ENCODE assay signal across 30 mouse cellular contexts in the genomic region with DNA sequence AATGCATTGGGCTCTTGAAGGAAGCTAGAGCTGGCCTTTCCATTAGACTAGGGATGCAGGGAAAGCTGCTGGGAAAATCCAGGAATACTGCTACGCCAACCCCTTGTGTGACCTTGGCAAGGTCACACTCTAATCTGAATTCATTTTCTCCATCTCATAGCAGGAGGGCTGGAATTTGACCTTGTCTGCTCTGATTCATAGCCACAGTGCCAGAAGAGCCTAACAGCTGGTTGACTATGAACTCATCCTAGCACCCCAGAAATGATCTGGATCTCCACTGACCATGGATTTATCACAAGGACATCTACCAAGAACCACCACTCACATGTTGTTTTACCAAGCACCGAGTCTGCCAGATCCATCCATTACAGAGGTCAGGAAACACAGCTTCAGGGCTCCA. TPM values are rescaled to one million over a fixed set of nuclear protein-coding genes. Genes with fewer than 3 reads are reported as not detected.
DNase-seq lines count a peak whose midpoint lies in the region; ATAC-seq lines count a peak whose summit lies in the region.
"Had no signal": no experiment of that assay in that cellular context is flagged by ENCODE, and none has a peak within 500 bp of the region (broad histone marks: within the 10 kb centered on the region; RNA-seq: fewer than 3 reads in every experiment).

No protein-coding gene starts in this region.

- no peaks in the 10 kb centered on the region for H3K36me3 ChIP-seq in heart, embryonic 15.5 days
- no peaks in the 10 kb centered on the region for H3K36me3 ChIP-seq in heart, embryonic 11.5 days (ENCODE audit: control insufficient read depth, insufficient read depth, low read length)
- H3K36me3 ChIP-seq in kidney, embryonic 16.5 days (ENCODE audit: insufficient read depth, low read length), result no peaks in the 10 kb centered on the region
- H3K36me3 ChIP-seq: forebrain, embryonic 12.5 days; hindbrain, embryonic 13.5 days; midbrain, embryonic 13.5 days; neural tube, embryonic 13.5 days had no signal

- H3K27me3 ChIP-seq in heart, embryonic 15.5 days, result no peaks in the 10 kb centered on the region
- H3K27me3 ChIP-seq in heart, embryonic 11.5 days (ENCODE audit: control insufficient read depth, insufficient read depth, low read length), result no peaks in the 10 kb centered on the region
- H3K27me3 ChIP-seq in kidney, embryonic 16.5 days (ENCODE audit: insufficient read depth, low read length), result no peaks in the 10 kb centered on the region; the same call in 1 of the 2 replicates
- H3K27me3 ChIP-seq: CH12.LX; forebrain, embryonic 12.5 days; hindbrain, embryonic 13.5 days; midbrain, embryonic 13.5 days; neural tube, embryonic 13.5 days had no signal

- WGBS in heart, embryonic 15.5 days, result 67% methylated on average over 2 of the region's 2 CpGs
- WGBS in heart, embryonic 11.5 days (ENCODE audit: insufficient replicate concordance), result 59% methylated on average over 2 of the region's 2 CpGs
- 72% methylated on average over 2 of the region's 2 CpGs for WGBS in kidney, embryonic 16.5 days

- H3K27ac ChIP-seq in heart, embryonic 15.5 days, result 0 out of 2 replicates have a peak overlapping the region, but pooled peaks have one; percentile 9
- H3K27ac ChIP-seq in heart, embryonic 11.5 days (ENCODE audit: low read depth, low read length), result no peak overlapping the region
- 0 out of 2 replicates have a peak overlapping the region, but pooled peaks have one; percentile 29 for H3K27ac ChIP-seq in kidney, embryonic 16.5 days (ENCODE audit: low read length)
- H3K27ac ChIP-seq: forebrain, embryonic 12.5 days; hindbrain, embryonic 13.5 days; liver, embryonic 14.5 days; macrophage; midbrain, embryonic 13.5 days; neural tube, embryonic 13.5 days had no signal

- no peak overlapping the region for H3K4me2 ChIP-seq in heart, embryonic 15.5 days
- no peak overlapping the region for H3K4me2 ChIP-seq in heart, embryonic 11.5 days
- H3K4me2 ChIP-seq in kidney, embryonic 16.5 days (replicated peaks; ENCODE audit: low read depth, low read length), result peak overlapping the region; percentile 31; the same call in 1 of the 2 replicates
- H3K4me2 ChIP-seq: forebrain, embryonic 12.5 days; hindbrain, embryonic 13.5 days; midbrain, embryonic 13.5 days; neural tube, embryonic 13.5 days had no signal

- H3K9ac ChIP-seq in heart, embryonic 15.5 days, result no peak overlapping the region
- H3K9ac ChIP-seq in heart, embryonic 11.5 days (ENCODE audit: low read depth, low read length), result no peak overlapping the region
- H3K9ac ChIP-seq in kidney, embryonic 16.5 days (replicated peaks; ENCODE audit: low read length), result no peak overlapping the region
- H3K9ac ChIP-seq: forebrain, embryonic 12.5 days; forebrain, postnatal 0 days; hindbrain, embryonic 13.5 days; liver, embryonic 14.5 days; midbrain, embryonic 13.5 days; neural tube, embryonic 13.5 days had no signal

- no peak for ATAC-seq in heart, embryonic 15.5 days (replicated peaks; ENCODE audit: insufficient number of reproducible peaks, insufficient read depth, low FRiP score, low read depth)
- no peak for ATAC-seq in heart, embryonic 11.5 days (replicated peaks; ENCODE audit: insufficient number of reproducible peaks, low FRiP score, low TSS enrichment)
- no peak for ATAC-seq in kidney, embryonic 16.5 days (ENCODE audit: low FRiP score, low TSS enrichment)
- ATAC-seq: forebrain, postnatal 0 days; intestine, embryonic 16.5 days; midbrain, embryonic 13.5 days had no signal

- DNase-seq in adrenal gland, adult (ENCODE audit: inconsistent age in 2 of 2, low spot score in 1 of 2), result peak; percentile 50 to 86
- DNase-seq in adrenal gland, postnatal 25 days, result no peak
- DNase-seq in kidney, adult 9 months, result peak; percentile 44
- DNase-seq in kidney, postnatal 14 days, result no peak
- no peak for DNase-seq in embryo, embryonic 10.5 days (ENCODE audit: low spot score)
- DNase-seq: cerebellum, adult 18-20 months; cerebellum, postnatal 10 days; forebrain, postnatal 0 days; gastrocnemius, postnatal 14 days; heart, postnatal 4 days; layer of hippocampus, adult 9-11 months; liver; lung, adult 2 months; lung, postnatal 10 days; retina, postnatal 1 day; right cerebral cortex, postnatal 14 days; thymus, postnatal 14 days had no signal

- peaks cover 26% of the 10 kb centered on the region for H3K4me1 ChIP-seq in heart, embryonic 15.5 days (replicated peaks)
- H3K4me1 ChIP-seq in heart, embryonic 11.5 days (ENCODE audit: control insufficient read depth, insufficient read depth, low read length), result peaks cover 4% of the 10 kb centered on the region; the same call in 1 of the 2 replicates
- peaks cover 12% of the 10 kb centered on the region; the same call in 1 of the 2 replicates for H3K4me1 ChIP-seq in kidney, embryonic 16.5 days (ENCODE audit: insufficient read depth, low read length)
- H3K4me1 ChIP-seq: forebrain, embryonic 12.5 days; midbrain, embryonic 13.5 days; neural tube, embryonic 13.5 days had no signal

- no peaks in the 10 kb centered on the region for H3K9me3 ChIP-seq in heart, embryonic 15.5 days (replicated peaks)
- no peaks in the 10 kb centered on the region for H3K9me3 ChIP-seq in heart, embryonic 11.5 days (replicated peaks; ENCODE audit: control insufficient read depth, low read length)
- H3K9me3 ChIP-seq in kidney, embryonic 16.5 days (ENCODE audit: low read length), result no peaks in the 10 kb centered on the region
- H3K9me3 ChIP-seq: forebrain, embryonic 12.5 days; hindbrain, embryonic 13.5 days; midbrain, embryonic 13.5 days; neural tube, embryonic 13.5 days had no signal

- no peak overlapping the region for H3K4me3 ChIP-seq in heart, embryonic 15.5 days
- no peak overlapping the region for H3K4me3 ChIP-seq in heart, embryonic 11.5 days (ENCODE audit: low read depth, low read length)
- no peak overlapping the region for H3K4me3 ChIP-seq in kidney, embryonic 16.5 days (ENCODE audit: low read length)
- H3K4me3 ChIP-seq: erythroblast, embryonic 14.5 days; forebrain, embryonic 12.5 days; hindbrain, embryonic 13.5 days; midbrain, embryonic 13.5 days; neural tube, embryonic 13.5 days had no signal

RNA-seq across cellular contexts. Expression of a gene that starts 1.5 kb away (rescaled TPM):
- 0.09 and 0.14 TPM in 2 replicates for total RNA-seq in adrenal gland, postnatal 25 days (2021)
- 0.04 and 0.08 TPM in 2 replicates for polyA plus RNA-seq in heart, embryonic 15.5 days (2015; fragmentation: Nextera tagmentation; extraction: Ambion mirVana)
- polyA plus RNA-seq in heart, embryonic 11.5 days (2014; fragmentation: Nextera tagmentation; extraction: Ambion mirVana), result 0.06 TPM in 2 replicates
- 11.8 and 12.4 TPM in 2 replicates for polyA plus RNA-seq in kidney, embryonic 16.5 days (2015; fragmentation: Nextera tagmentation; extraction: Ambion mirVana)
- polyA plus RNA-seq: erythroblast, embryonic 14.5 days; small intestine, adult 2 months had no signal

RNA-seq across cellular contexts. Expression of a gene that starts 41.4 kb away (rescaled TPM):
- total RNA-seq in adrenal gland, postnatal 25 days (2021), result 2.2 and 4.8 TPM in 2 replicates
- polyA plus RNA-seq in heart, embryonic 15.5 days (2015; fragmentation: Nextera tagmentation; extraction: Ambion mirVana), result 6.5 and 7.3 TPM in 2 replicates
- 5.7 and 6.9 TPM in 2 replicates for polyA plus RNA-seq in heart, embryonic 11.5 days (2014; fragmentation: Nextera tagmentation; extraction: Ambion mirVana)
- 6.1 and 6.3 TPM in 2 replicates for polyA plus RNA-seq in kidney, embryonic 16.5 days (2015; fragmentation: Nextera tagmentation; extraction: Ambion mirVana)

Comparison
In these comparisons a context has a peak if more than half of its experiments do, and no peak if none do; other contexts are left out.
1. DNase-seq: peak in adrenal gland, adult (2 of 2) and kidney, adult 9 months (single experiment); none in adrenal gland, postnatal 25 days (single experiment), kidney, postnatal 14 days (single experiment) and embryo, embryonic 10.5 days (single experiment).
2. RNA of a gene that starts 1.5 kb away (polyA plus RNA-seq): 11.8 to 12.4 TPM in kidney, embryonic 16.5 days; 0.06 TPM in heart, embryonic 11.5 days and 0.04 to 0.08 TPM in heart, embryonic 15.5 days; every median in the first group is over 10 times any median in the second.